Mouse (Mus musculus): ENCODE data around the gene Zdhhc20.
A peak's percentile ranks its signal among the peaks of the same experiment; 100 is the strongest.

Gene Zdhhc20

DNA sequence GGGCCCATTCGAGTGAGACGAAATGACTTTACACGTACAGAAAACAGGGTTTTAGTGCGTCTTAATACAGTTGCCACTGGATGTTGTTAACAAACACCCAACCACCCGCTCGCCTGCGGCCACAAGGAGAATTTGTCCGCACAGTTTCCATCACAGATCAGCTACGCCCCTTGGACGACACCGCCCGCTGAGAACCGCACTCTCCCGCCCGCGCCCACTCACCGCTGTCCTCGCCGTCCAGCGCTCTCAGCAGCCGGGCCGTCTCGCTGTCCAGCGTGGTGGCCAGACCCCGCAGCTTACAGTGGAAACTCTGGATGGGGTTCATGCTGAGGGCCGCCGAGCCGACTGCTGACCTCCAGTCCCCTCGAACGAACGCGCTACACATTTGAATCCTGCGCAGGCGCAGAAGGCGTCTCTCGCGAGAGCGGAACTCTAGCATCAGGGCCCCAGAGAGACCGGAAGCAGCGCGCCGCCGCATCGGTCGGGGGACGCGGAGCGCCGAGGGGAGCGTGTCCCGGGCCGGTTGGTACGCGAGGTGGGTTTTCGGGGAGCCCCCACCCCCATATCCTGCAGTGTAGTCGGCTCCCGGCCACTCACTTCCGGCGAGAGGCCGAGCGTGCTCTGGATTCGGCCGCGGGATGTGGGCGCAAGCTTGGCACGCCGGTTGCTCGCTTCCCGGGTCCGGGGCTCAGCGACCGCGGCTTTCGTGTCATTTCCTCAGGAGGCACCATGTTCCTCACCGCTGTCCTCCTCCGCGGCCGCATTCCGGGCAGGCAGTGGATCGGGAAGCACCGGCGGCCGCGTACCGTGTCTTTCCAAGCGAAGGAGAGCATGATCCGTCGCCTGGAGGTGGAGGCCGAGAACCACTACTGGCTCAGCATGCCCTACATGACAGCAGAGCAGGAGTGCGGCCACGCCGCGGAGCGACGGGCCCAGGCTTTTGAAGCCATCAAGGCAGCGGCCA lies 64.0 kb downstream of the Zdhhc20 start, which contains the start of the genes Ska3 and Mrpl57:
Ska3 (minus strand) TSS at position 398 of the 964 bp plus-strand sequence.
Mrpl57 (plus strand) TSS at position 447 of the 964 bp plus-strand sequence.
- peak; percentile 93 for DNase-seq (ENCODE audit: low spot score)

DNA sequence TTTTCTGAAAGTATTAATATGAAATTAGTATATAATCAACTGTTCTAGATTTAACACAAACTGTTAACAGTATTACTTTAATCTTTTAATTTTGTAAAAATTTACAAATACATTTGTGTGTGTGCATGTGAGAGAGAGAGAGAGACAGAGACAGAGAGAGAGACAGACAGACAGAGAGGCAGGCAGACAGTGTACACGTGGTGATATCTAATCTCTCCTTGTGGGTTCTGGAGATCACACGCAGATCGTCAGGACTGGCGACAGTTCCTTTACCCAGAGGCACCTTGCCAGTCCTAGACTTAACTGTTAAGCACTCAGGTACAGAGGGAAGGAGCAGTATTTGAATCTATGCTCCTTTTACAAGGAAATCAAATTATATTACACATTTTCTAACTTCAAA lies 69.2 kb downstream of the Zdhhc20 start:
- no peak for DNase-seq (ENCODE audit: low spot score)

DNA sequence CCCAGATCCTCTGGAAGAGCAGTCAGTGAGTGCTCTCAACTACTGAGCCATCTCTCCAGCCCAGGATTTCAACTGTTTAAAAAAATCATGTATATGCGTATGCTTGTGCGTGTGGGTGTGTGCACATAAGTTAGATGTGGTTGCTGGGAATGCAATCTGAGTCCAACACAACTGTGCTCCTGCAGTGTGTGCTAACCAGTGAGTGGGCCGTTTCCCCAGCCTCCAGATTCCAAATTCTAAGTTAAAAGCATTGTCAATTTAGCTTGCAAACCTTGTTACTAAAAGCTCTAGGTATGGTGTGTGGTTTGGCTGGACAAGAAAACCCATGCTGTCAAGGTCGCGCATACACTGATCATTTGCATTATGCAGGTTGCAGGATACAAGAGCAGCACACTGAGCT lies 78.2 kb downstream of the Zdhhc20 start:
- DNase-seq (ENCODE audit: low spot score), result no peak

GRCm38 (mm10) chr14:57810886-57811285 lies 79.2 kb downstream of the Zdhhc20 start:
- no peak for DNase-seq (ENCODE audit: low spot score)

DNA sequence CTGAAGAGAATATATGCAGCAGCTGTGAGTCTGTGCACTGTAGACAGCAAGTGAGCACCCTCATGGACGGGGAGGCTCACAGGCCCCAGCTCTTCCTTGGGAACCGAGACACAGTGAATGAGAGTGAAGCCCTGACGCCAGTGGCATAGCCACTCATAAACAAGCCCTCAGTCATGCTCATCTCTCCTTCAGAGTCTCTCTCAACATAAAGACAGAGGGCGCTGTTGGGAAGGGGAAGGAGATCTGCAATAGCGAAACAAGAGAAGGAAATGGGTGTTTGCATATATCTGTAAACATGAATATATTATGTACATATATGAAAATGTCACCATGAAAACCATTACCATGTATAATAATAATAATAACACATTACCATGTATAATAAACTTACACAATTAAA lies 81.5 kb downstream of the Zdhhc20 start:
- DNase-seq (ENCODE audit: low spot score), result peak; percentile 66

DNA sequence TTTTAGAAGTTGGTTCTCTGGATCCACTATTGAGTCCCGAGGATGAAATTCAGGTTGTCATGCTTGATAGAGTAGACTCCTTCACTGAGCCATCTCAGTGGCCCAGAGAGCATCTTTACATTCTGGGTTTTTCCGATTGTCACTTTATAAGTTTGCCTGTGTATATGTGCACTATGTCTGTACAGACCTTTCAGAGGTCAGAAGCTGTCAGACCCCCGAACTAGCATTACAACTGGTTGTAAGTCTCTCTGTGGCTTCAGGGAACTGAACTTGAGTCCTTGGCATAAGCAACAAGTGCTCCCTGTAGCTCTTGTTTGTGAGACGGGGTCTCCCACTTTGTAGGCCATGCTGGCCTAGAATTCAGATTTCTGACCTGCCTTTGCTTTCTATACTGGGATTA lies 86.3 kb downstream of the Zdhhc20 start:
- DNase-seq (ENCODE audit: low spot score), result no peak

- DNase-seq (ENCODE audit: low spot score), result peak; percentile 99
Observed at GRCm38 (mm10) chr14:57797991-57798931, 91.8 kb downstream of the Zdhhc20 start, which contains the start of gene Sap18. Gene Sap18, plus strand, starts transcription at chr14:57798180.

GRCm38 (mm10) chr14:57797551-57797950 lies 92.5 kb downstream of the Zdhhc20 start:
- DNase-seq (ENCODE audit: low spot score), result no peak

GRCm38 (mm10) chr14:57791171-57791570 lies 98.9 kb downstream of the Zdhhc20 start:
- DNase-seq (ENCODE audit: low spot score), result no peak

GRCm38 (mm10) chr14:57789759-57790158 lies 100.3 kb downstream of the Zdhhc20 start:
- no peak for DNase-seq (ENCODE audit: low spot score)

- no peak for DNase-seq (ENCODE audit: low spot score)
Observed at GRCm38 (mm10) chr14:57789311-57789710, 100.8 kb downstream of the Zdhhc20 start.

DNA sequence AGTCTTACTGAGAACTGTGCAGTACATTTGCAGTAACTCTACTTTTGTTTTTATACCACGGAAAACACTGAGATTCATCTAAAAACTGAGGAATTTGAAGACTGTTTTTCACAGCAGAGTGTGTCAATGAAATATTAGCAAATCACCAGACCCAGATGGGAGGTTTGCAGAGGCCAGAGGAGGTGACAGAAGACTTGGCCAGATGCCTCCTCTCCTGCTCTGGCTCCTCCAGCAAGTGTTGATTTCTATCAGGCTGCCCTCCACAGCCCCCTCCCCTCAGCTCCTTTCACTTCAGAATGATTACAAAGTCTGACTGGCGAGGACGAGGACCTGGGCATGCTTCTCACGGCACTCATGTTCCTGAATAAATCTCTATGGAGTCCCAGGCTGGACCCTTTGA lies 102.7 kb downstream of the Zdhhc20 start:
- no peak for DNase-seq (ENCODE audit: low spot score)

All from lung, postnatal 25 days (tissue).